Mouse (Mus musculus) G1E (cell line): ENCODE measurements around the gene Adarb2.

ENCODE experiments used
- CTCF ChIP-seq: IDR thresholded peaks from 2 replicates; pipeline ENCODE4 v1.5.1; 2012; ENCODE audit warnings: low read depth, low read length, inconsistent platforms, mixed read lengths
- POLR2AphosphoS5 ChIP-seq: IDR thresholded peaks from 2 replicates; pipeline ENCODE4 v1.6.1; 2012; ENCODE audit warnings: low read depth, low read length, inconsistent platforms; ENCODE audit not compliant: insufficient replicate concordance

DNA sequence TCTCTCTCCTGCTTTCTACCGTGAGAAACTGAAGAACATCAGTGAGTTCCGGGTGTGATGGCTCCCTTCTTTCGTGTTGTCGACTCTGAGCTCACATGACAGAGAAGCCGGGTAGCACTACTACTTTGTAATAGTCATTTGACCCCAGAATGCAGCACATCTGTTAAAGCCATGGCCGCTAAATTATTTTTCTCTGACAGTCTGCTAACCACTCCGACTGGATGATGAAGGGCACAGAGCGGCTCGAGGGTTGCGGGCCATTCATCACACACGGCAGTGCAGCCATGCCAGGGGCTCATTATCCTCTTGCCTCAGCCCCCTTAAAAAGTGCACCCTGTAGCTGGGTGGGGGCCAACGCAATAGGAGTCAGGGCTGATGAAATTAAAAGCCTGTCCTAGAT is 371.2 kb downstream of the Adarb2 start:
- no peak for TF ChIP-seq CTCF
- no peak for TF ChIP-seq POLR2AphosphoS5
